Mouse (Mus musculus) CH12.LX (cell line): Measurements from ENCODE around the gene Rnf133. TPM values are rescaled to one million over a fixed set of nuclear protein-coding genes. Genes with fewer than 3 reads are reported as not detected.

Experiments
- DNase-seq: peaks from one replicate; pipeline ENCODE4 v3.0.0-alpha.2; 2013; ENCODE audit errors: extremely low read depth
- H3K27ac ChIP-seq: 2 replicates; pipeline ENCODE4 v1.5.1; 2012; ENCODE audit warnings: low read depth, mild to moderate bottlenecking, control low read depth, moderate library complexity; ENCODE audit not compliant: insufficient read depth
- H3K27me3 ChIP-seq: replicated peaks from 2 replicates; pipeline ENCODE3; 2012; ENCODE audit warnings: inconsistent platforms
- H3K36me3 ChIP-seq, 2 experiments: replicated peaks in 1 of 2; 2 replicates each; pipeline versions ENCODE3 to v1.6.1; 2012; ENCODE audit warnings: inconsistent platforms in 1 of 2, low read length in 1 of 2, mild to moderate bottlenecking in 1 of 2, mixed read lengths in 1 of 2, moderate library complexity in 1 of 2; ENCODE audit not compliant: control insufficient read depth in 1 of 2, insufficient read depth in 1 of 2
- H3K4me1 ChIP-seq, 2 experiments: 2 replicates each; pipeline ENCODE4 v1.6.1; 2012; ENCODE audit warnings: inconsistent platforms in 1 of 2, moderate library complexity in 1 of 2; ENCODE audit not compliant: insufficient read depth in 2 of 2, control insufficient read depth in 1 of 2
- H3K4me2 ChIP-seq: 2 replicates; pipeline ENCODE4 v1.6.1; 2012; ENCODE audit warnings: low read depth, mild to moderate bottlenecking, control low read depth; ENCODE audit not compliant: poor library complexity, insufficient read depth, severe bottlenecking
- H3K4me3 ChIP-seq, 3 experiments: fragments of 150-350 bp in 1 of 3; sonication (generic) in 1 of 3; replicated peaks in 1 of 3; 2 replicates each; pipeline versions ENCODE3 to v1.5.1; 2011 to 2012; ENCODE audit warnings: low read depth in 2 of 3, low read length in 2 of 3, mild to moderate bottlenecking in 2 of 3, moderate library complexity in 2 of 3, control low read depth in 1 of 3, improper control_type of control experiment in 1 of 3, inconsistent platforms in 1 of 3, mixed read lengths in 1 of 3; ENCODE audit not compliant: poor library complexity in 1 of 3
- H3K79me2 ChIP-seq: replicated peaks from 2 replicates; pipeline ENCODE4 v1.6.1; 2012; ENCODE audit warnings: mild to moderate bottlenecking, moderate library complexity; ENCODE audit not compliant: control insufficient read depth, poor library complexity, insufficient read depth, severe bottlenecking; ENCODE audit errors: extremely low read depth
- H3K9ac ChIP-seq: 2 replicates; pipeline ENCODE4 v1.6.1; 2012; ENCODE audit warnings: low read depth, mild to moderate bottlenecking, control low read depth, moderate library complexity; ENCODE audit not compliant: insufficient read depth
- H3K9me3 ChIP-seq: replicated peaks from 2 replicates; pipeline ENCODE3; 2012; ENCODE audit warnings: low read length, inconsistent platforms, mixed read lengths
- CHD1 ChIP-seq: IDR thresholded peaks from 2 replicates; pipeline ENCODE4 v1.6.1; 2012; ENCODE audit warnings: low read depth, low read length, improper control_type of control experiment, inconsistent platforms
- CHD2 ChIP-seq: IDR thresholded peaks from 2 replicates; pipeline ENCODE4 v1.6.1; 2011; ENCODE audit warnings: low read length, improper control_type of control experiment
- E2F4 ChIP-seq: IDR thresholded peaks from 2 replicates; pipeline ENCODE4 v1.6.1; 2011; ENCODE audit warnings: low read depth, low read length, improper control_type of control experiment; ENCODE audit not compliant: insufficient replicate concordance
- IRF4 ChIP-seq: IDR thresholded peaks from 2 replicates; pipeline ENCODE4 v1.6.1; 2014; ENCODE audit warnings: low read depth, mild to moderate bottlenecking, inconsistent platforms, low read length, improper control_type of control experiment
- JUN ChIP-seq: IDR thresholded peaks from 2 replicates; pipeline ENCODE4 v1.6.1; 2011; ENCODE audit warnings: low read depth, mild to moderate bottlenecking, low read length, improper control_type of control experiment, moderate library complexity; ENCODE audit not compliant: insufficient read depth
- KAT2A ChIP-seq: IDR thresholded peaks from 2 replicates; pipeline ENCODE4 v1.6.1; 2012; ENCODE audit warnings: low read length, improper control_type of control experiment, inconsistent platforms; ENCODE audit not compliant: insufficient replicate concordance
- MAFK ChIP-seq: IDR thresholded peaks from 2 replicates; pipeline ENCODE4 v1.6.1; 2011; ENCODE audit warnings: low read length, improper control_type of control experiment; ENCODE audit not compliant: insufficient replicate concordance
- MAX ChIP-seq: IDR thresholded peaks from 2 replicates; pipeline ENCODE4 v1.6.1; 2011; ENCODE audit warnings: low read length, improper control_type of control experiment
- MEF2A ChIP-seq: IDR thresholded peaks from 2 replicates; pipeline ENCODE4 v1.6.1; 2014; ENCODE audit warnings: low read depth, mild to moderate bottlenecking, inconsistent platforms, low read length, improper control_type of control experiment, borderline replicate concordance
- MXI1 ChIP-seq: IDR thresholded peaks from 2 replicates; pipeline ENCODE4 v1.6.1; 2011; ENCODE audit warnings: mild to moderate bottlenecking, low read depth, low read length, improper control_type of control experiment
- NRF1 ChIP-seq: IDR thresholded peaks from 2 replicates; pipeline ENCODE4 v1.6.1; 2014; ENCODE audit warnings: low read depth, mild to moderate bottlenecking, inconsistent platforms, low read length, improper control_type of control experiment, moderate library complexity
- PAX5 ChIP-seq: IDR thresholded peaks from 2 replicates; pipeline ENCODE4 v1.6.1; 2012; ENCODE audit warnings: low read length, inconsistent platforms, mixed read lengths
- POLR2A ChIP-seq: IDR thresholded peaks from 2 replicates; pipeline ENCODE4 v1.6.1; 2011; ENCODE audit warnings: low read depth, mild to moderate bottlenecking, improper control_type of control experiment, low read length
- POLR2AphosphoS2 ChIP-seq: IDR thresholded peaks from 2 replicates; pipeline ENCODE4 v1.6.1; 2011; ENCODE audit warnings: low read depth, low read length, improper control_type of control experiment
- RCOR1 ChIP-seq: conservative IDR thresholded peaks from 2 replicates; pipeline ENCODE4 v1.6.1; 2012; ENCODE audit warnings: low read depth, mild to moderate bottlenecking, inconsistent platforms, low read length, improper control_type of control experiment
- SIN3A ChIP-seq: IDR thresholded peaks from 2 replicates; pipeline ENCODE4 v1.6.1; 2012; ENCODE audit warnings: low read length, improper control_type of control experiment, inconsistent platforms
- SMC3 ChIP-seq: IDR thresholded peaks from 2 replicates; pipeline ENCODE4 v1.6.1; 2011; ENCODE audit warnings: low read depth, low read length, improper control_type of control experiment
- TCF12 ChIP-seq: IDR thresholded peaks from 2 replicates; pipeline ENCODE4 v1.6.1; 2014; ENCODE audit warnings: low read depth, mild to moderate bottlenecking, inconsistent platforms, low read length, improper control_type of control experiment
- UBTF ChIP-seq: IDR thresholded peaks from 2 replicates; pipeline ENCODE4 v1.6.1; 2012; ENCODE audit warnings: low read depth, mild to moderate bottlenecking, inconsistent platforms, low read length, improper control_type of control experiment, moderate library complexity
- USF2 ChIP-seq: conservative IDR thresholded peaks from 2 replicates; pipeline ENCODE4 v1.6.1; 2011; ENCODE audit warnings: low read depth, low read length, improper control_type of control experiment
- ZKSCAN1 ChIP-seq: IDR thresholded peaks from 2 replicates; pipeline ENCODE4 v1.6.1; 2012; ENCODE audit warnings: low read depth, inconsistent platforms, low read length, improper control_type of control experiment, borderline replicate concordance
- ZNF384 ChIP-seq: IDR thresholded peaks from 2 replicates; pipeline ENCODE4 v1.6.1; 2012; ENCODE audit warnings: low read depth, low read length, improper control_type of control experiment, inconsistent platforms
- dilution Hi-C: fragments of 300-500 bp; cut with MboI; formaldehyde crosslinking; loops from 2 replicates; pipeline ENCODE4 v1.14.3; 2020; ENCODE audit warnings: low sequenced_read_pairs; ENCODE audit not compliant: extremely low pct_unique_long_range_greater_than_20kb, extremely low pct_ligation_motif_present
- in situ Hi-C: fragments of 300-500 bp; cut with MboI; formaldehyde crosslinking; loops from 3 replicates; pipeline ENCODE4 v1.14.3; 2019; ENCODE audit warnings: low sequenced_read_pairs, low pct_ligation_motif_present, low pct_unique_long_range_greater_than_20kb, mixed read lengths
- polyA plus RNA-seq: library from polyadenylated mRNA; unstranded; fragments of >175 nt; gene quantifications from 2 replicates; pipeline ENCODE4 v1.2.1, GENCODE M21; 2012; ENCODE audit warnings: low read depth; ENCODE audit not compliant: insufficient read length
- total RNA-seq, 2 experiments: library from RNA; depleted of rRNA; stranded (reverse); fragments of 300-350 nt in 1 of 2; fragments of >200 nt in 1 of 2; gene quantifications; 2 replicates each; pipeline ENCODE4 v1.2.3; 2012 to 2014

The Rnf133 gene
- total and polyA plus RNA-seq, 3 experiments: not detected

- TF ChIP-seq ZNF384: no peak
- TF ChIP-seq ZKSCAN1: no peak
- no peak for TF ChIP-seq RCOR1
- no peak for TF ChIP-seq MEF2A
- TF ChIP-seq CHD2: no peak
- no peak for TF ChIP-seq SMC3
- TF ChIP-seq USF2: no peak
- TF ChIP-seq POLR2AphosphoS2: no peak
- no peak for TF ChIP-seq POLR2A
- no peak for TF ChIP-seq MAFK
- no peak for TF ChIP-seq NRF1
- no peak for TF ChIP-seq TCF12
- TF ChIP-seq UBTF: no peak
- TF ChIP-seq MXI1: no peak
- TF ChIP-seq E2F4: no peak
- no peak for TF ChIP-seq MAX
- no peak for TF ChIP-seq PAX5
- no peak for TF ChIP-seq IRF4
- no peaks in the 10 kb centered on the region for H3K27me3 ChIP-seq
- H3K36me3 ChIP-seq: no peaks in the 10 kb centered on the region
- H3K9me3 ChIP-seq: no peaks in the 10 kb centered on the region
- dilution Hi-C loops: no loop called here
- no peaks in the 10 kb centered on the region for H3K4me1 ChIP-seq
- no peak overlapping the region for H3K9ac ChIP-seq
- no peak for DNase-seq
- no peak overlapping the region for H3K4me2 ChIP-seq
- no peak overlapping the region for H3K27ac ChIP-seq
- in situ Hi-C loops: no loop called here
- H3K4me3 ChIP-seq: no peak overlapping the region
- no peaks in the 10 kb centered on the region for H3K79me2 ChIP-seq
Observed at GRCm38 (mm10) chr6:23635208-23635607, 14.9 kb downstream of the Rnf133 start.

DNA sequence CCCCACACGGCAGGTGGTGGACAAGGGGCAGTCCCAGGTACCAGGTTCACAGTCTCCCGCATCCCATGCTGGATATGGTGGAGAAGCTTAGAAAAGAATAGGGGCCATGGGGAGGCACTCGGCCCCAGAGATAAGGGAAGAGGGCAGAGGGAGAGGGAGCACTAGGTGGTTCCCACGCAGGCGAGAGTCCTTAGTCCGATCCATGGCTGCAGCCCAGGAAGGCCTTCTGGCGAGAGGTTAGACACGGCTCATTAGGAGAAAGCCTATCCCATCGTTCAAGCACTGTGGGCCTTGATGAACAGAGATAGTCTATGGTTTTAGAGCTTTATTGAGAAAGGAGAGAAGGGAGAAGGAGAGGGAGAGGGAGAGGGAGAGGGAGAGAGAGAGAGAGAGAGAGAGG, 16.1 kb downstream of the Rnf133 start:
- Histone ChIP-seq H3K36me3 (no peaks in the 10 kb centered on the region), H3K27me3 (no peaks in the 10 kb centered on the region), H3K4me1 (no peaks in the 10 kb centered on the region), H3K4me2 (no peak overlapping the region), H3K27ac (no peak overlapping the region), H3K9ac (no peak overlapping the region), H3K9me3 (no peaks in the 10 kb centered on the region), H3K79me2 (no peaks in the 10 kb centered on the region), H3K4me3 (no peak overlapping the region)
- TF ChIP-seq POLR2A: no peak
- no peak for TF ChIP-seq RCOR1
- TF ChIP-seq JUN: no peak
- TF ChIP-seq CHD1: no peak
- no peak for TF ChIP-seq SIN3A
- no peak for TF ChIP-seq KAT2A
- no peak for TF ChIP-seq UBTF
- no peak for TF ChIP-seq PAX5
- no peak for TF ChIP-seq NRF1
- dilution Hi-C loops (no loop called here), in situ Hi-C loops (no loop called here)
- DNase-seq: no peak
